Mouse (Mus musculus) neutrophil, adult 5-6 weeks (primary cell): ENCODE results near the gene Olfr106-ps. TPM values are rescaled to one million over a fixed set of nuclear protein-coding genes. Genes with fewer than 3 reads are reported as not detected.

Experiments
- ATAC-seq: fragments of 151-379, 151-347 bp; 2 replicates; pipeline ENCODE4 v1.8.0; 2017; ENCODE audit warnings: mild to moderate bottlenecking, moderate TSS enrichment; ENCODE audit not compliant: insufficient number of reproducible peaks, poor library complexity, low FRiP score, severe bottlenecking; ENCODE audit errors: extremely low read depth
- total RNA-seq: library from RNA; stranded (forward); fragments of 200-1000 nt; gene quantifications from 2 replicates; pipeline ENCODE4 v1.2.3, GENCODE M21; 2017

The Olfr106-ps gene
- total RNA-seq, result not detected in 2 replicates

GRCm38 (mm10) chr17:37390093-37390492 is at the start of gene Olfr106-ps:
Gene Olfr106-ps (plus strand): TSS chr17:37390393.
- ATAC-seq, result no peak

- no peak for ATAC-seq
Observed at GRCm38 (mm10) chr17:37359282-37359681, 30.9 kb upstream of the Olfr106-ps start, which contains the start of gene Olfr104-ps. Gene Olfr104-ps (plus strand): TSS chr17:37359582.

GRCm38 (mm10) chr17:37378733-37379132 is 11.5 kb upstream of the Olfr106-ps start, which contains the start of gene Olfr105-ps:
Gene Olfr105-ps (plus strand): TSS chr17:37379033.
- ATAC-seq, result no peak

GRCm38 (mm10) chr17:37398926-37399325 is 8.7 kb downstream of the Olfr106-ps start, which contains the start of gene Olfr107:
Gene Olfr107 (plus strand): TSS chr17:37399226.
- ATAC-seq, result no peak

DNA sequence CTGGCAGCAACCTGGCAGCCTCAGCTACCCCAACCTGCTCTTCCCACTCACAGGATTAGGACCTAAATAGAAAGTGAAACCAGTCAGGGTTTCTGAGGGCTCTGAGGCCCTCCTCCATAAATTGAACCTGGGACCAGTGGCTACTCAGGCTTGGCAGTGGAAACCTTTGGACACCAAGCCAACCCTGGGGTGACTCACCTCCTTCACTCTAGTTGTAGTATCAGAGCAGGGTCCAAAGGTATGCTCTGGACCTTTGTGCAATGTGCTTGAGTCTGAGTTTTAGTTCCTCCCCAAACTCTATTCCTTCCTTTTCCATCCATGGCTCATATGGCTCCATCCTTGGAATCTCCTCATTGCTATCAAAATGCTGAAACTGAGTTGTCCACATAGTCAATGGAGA is 23.2 kb downstream of the Olfr106-ps start:
- ATAC-seq, result no peak

DNA sequence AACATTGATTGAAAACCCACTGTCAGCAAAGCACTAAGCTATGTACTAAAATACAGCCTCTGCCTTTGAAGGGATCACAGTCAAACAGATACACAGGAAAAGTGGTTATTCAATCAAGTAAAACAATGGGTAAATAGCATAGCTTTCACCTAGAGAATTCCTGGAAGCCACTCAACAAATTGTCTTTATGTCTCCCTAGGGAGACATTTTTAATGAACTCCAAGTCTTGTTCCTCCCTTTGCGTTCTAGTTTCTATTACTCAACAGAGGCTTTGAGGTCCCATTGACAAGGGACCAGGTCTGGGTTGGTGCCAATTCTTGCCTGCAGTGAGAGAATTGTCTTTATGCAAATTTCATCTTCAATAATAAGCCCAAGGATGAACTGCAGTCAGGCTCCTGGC is 55.0 kb downstream of the Olfr106-ps start, which contains the start of gene Olfr108:
Gene Olfr108 (plus strand): TSS at position 301 of the 400 bp plus-strand sequence.
- no peak for ATAC-seq

Other genes starting within 250 kb of the Olfr106-ps start
- not detected in 2 replicates for gene Olfr93, start 228.9 kb upstream of the Olfr106-ps start, total RNA-seq
- gene Ubd, start 196.5 kb upstream of the Olfr106-ps start, total RNA-seq, result not detected in 2 replicates
- not detected in 2 replicates for gene Olfr94, start 189.4 kb upstream of the Olfr106-ps start, total RNA-seq
- gene Olfr95, start 177.3 kb upstream of the Olfr106-ps start, total RNA-seq, result not detected in 2 replicates
- gene Olfr96, start 170.2 kb upstream of the Olfr106-ps start, total RNA-seq, result not detected in 2 replicates
- gene Olfr97, start 153.1 kb upstream of the Olfr106-ps start, total RNA-seq, result not detected in 2 replicates
- gene Olfr98, start 126.6 kb upstream of the Olfr106-ps start, total RNA-seq, result 0.61 and 0.81 TPM in 2 replicates
- gene H2-M3, start 120.2 kb upstream of the Olfr106-ps start, total RNA-seq, result 78.4 and 81.0 TPM in 2 replicates
- gene Olfr99, start 106.9 kb upstream of the Olfr106-ps start, total RNA-seq, result 0.61 and 1.9 TPM in 2 replicates
- gene Olfr101, start 86.1 kb upstream of the Olfr106-ps start, total RNA-seq, result not detected in 2 replicates
- not detected in 2 replicates for gene Olfr102, start 73.3 kb upstream of the Olfr106-ps start, total RNA-seq
- not detected in 2 replicates for gene Olfr103, start 50.7 kb upstream of the Olfr106-ps start, total RNA-seq
- not detected in 2 replicates for gene Olfr104-ps, start 30.8 kb upstream of the Olfr106-ps start, total RNA-seq
- not detected in 2 replicates for gene Olfr105-ps, start 11.4 kb upstream of the Olfr106-ps start, total RNA-seq
- gene Olfr107, start 8.8 kb downstream of the Olfr106-ps start, total RNA-seq, result not detected in 2 replicates
- gene Olfr108, start 55.1 kb downstream of the Olfr106-ps start, total RNA-seq, result not detected in 2 replicates
- gene Olfr109, start 68.5 kb downstream of the Olfr106-ps start, total RNA-seq, result 0.23 TPM in 1 of 2 replicates, not detected in the other
- gene H2-M2, start 93.2 kb downstream of the Olfr106-ps start, total RNA-seq, result not detected in 2 replicates
- gene Olfr110, start 102.1 kb downstream of the Olfr106-ps start, total RNA-seq, result not detected in 2 replicates
- not detected in 2 replicates for gene Olfr111, start 117.6 kb downstream of the Olfr106-ps start, total RNA-seq
- not detected in 2 replicates for gene Olfr112, start 179.1 kb downstream of the Olfr106-ps start, total RNA-seq
- gene Olfr113, start 187.3 kb downstream of the Olfr106-ps start, total RNA-seq, result not detected in 2 replicates
- not detected in 2 replicates for gene Olfr114, start 202.3 kb downstream of the Olfr106-ps start, total RNA-seq
- gene Olfr115, start 236.7 kb downstream of the Olfr106-ps start, total RNA-seq, result not detected in 2 replicates
- gene Olfr116, start 236.8 kb downstream of the Olfr106-ps start, total RNA-seq, result not detected in 2 replicates